Mouse (Mus musculus): ENCODE results near the gene Arfgef2. TPM values are rescaled to one million over a fixed set of nuclear protein-coding genes. Genes with fewer than 3 reads are reported as not detected.

The Arfgef2 gene
- polyA plus RNA-seq, 1 experiment from 2014 or later = 6.3 TPM

- Histone ChIP-seq H3K4me1 (ENCODE audit: control insufficient read depth, insufficient read depth, low read length) (no peaks in the 10 kb centered on the region), H3K36me3 (ENCODE audit: control insufficient read depth, insufficient read depth, low read length) (peaks cover 57% of the 10 kb centered on the region), H3K9ac (ENCODE audit: low read depth, low read length) (no peak overlapping the region), H3K27ac (ENCODE audit: low read depth, low read length) (no peak overlapping the region), H3K9me3 (replicated peaks; ENCODE audit: control insufficient read depth, low read length) (no peaks in the 10 kb centered on the region), H3K4me3 (ENCODE audit: low read depth, low read length) (no peak overlapping the region), H3K27me3 (ENCODE audit: control insufficient read depth, insufficient read depth, low read length) (no peaks in the 10 kb centered on the region), H3K4me2 (no peak overlapping the region)
- 62% methylated on average over 4 of the region's 4 CpGs for WGBS (ENCODE audit: insufficient replicate concordance)
- no peak for ATAC-seq (replicated peaks; ENCODE audit: insufficient number of reproducible peaks, low FRiP score, low TSS enrichment)
Observed at GRCm38 (mm10) chr2:166945456-166945855, 140.1 kb downstream of the Arfgef2 start.

Other genes with a start within 250 kb of the Arfgef2 start
- 7.0 and 10.1 TPM in 2 replicates for gene Prex1, start 91.8 kb upstream of the Arfgef2 start, polyA plus RNA-seq (2014; fragmentation: Nextera tagmentation; extraction: Ambion mirVana)
- 6.6 and 7.9 TPM in 2 replicates for gene Trp53rkb, start 13.1 kb upstream of the Arfgef2 start, polyA plus RNA-seq (2014; fragmentation: Nextera tagmentation; extraction: Ambion mirVana)
- gene Cse1l, start 100.5 kb downstream of the Arfgef2 start, polyA plus RNA-seq (2014; fragmentation: Nextera tagmentation; extraction: Ambion mirVana) = 124 and 146 TPM in 2 replicates
- 55.6 and 62.0 TPM in 2 replicates for gene Stau1, start 190.7 kb downstream of the Arfgef2 start, polyA plus RNA-seq (2014; fragmentation: Nextera tagmentation; extraction: Ambion mirVana)
- gene Ddx27, start 209.6 kb downstream of the Arfgef2 start, polyA plus RNA-seq (2014; fragmentation: Nextera tagmentation; extraction: Ambion mirVana) = 29.3 and 30.6 TPM in 2 replicates